Mouse (Mus musculus): Measurements from ENCODE around the gene BC055324. TPM values are rescaled to one million over a fixed set of nuclear protein-coding genes. Genes with fewer than 3 reads are reported as not detected.

Gene BC055324
- total and polyA plus RNA-seq, 3 experiments = 0.16 to 1.8 (median 1.6) TPM

Other genes with a start within 250 kb of the BC055324 start
- 10 to 100 TPM; 18.6 to 23.5 TPM for gene Kifap3, start 215.2 kb downstream of the BC055324 start, total RNA-seq (2021)
- gene Kifap3, start 215.2 kb downstream of the BC055324 start, polyA plus RNA-seq (2012; rRNA removed) = 4.1 and 4.2 TPM in 2 replicates
- gene Scyl3, start 65.7 kb downstream of the BC055324 start, total RNA-seq (2021) = 10 to 100 TPM; 18.5 to 20.0 TPM
- gene Scyl3, start 65.7 kb downstream of the BC055324 start, polyA plus RNA-seq (2012; rRNA removed) = 4.8 and 5.6 TPM in 2 replicates
- 1 to 10 TPM; 3.9 to 4.6 TPM for gene Mettl18, start 93 bp upstream of the BC055324 start, total RNA-seq (2021)
- 0.09 and 0.22 TPM in 2 replicates for gene Mettl18, start 93 bp upstream of the BC055324 start, polyA plus RNA-seq (2012; rRNA removed)
- 1 to 10 TPM; 3.7 to 5.1 TPM for gene Sele, start 53.4 kb upstream of the BC055324 start, total RNA-seq (2021)
- gene Sele, start 53.4 kb upstream of the BC055324 start, polyA plus RNA-seq (2012; rRNA removed) = 0.59 and 1.2 TPM in 2 replicates
- gene Sell, start 67.2 kb upstream of the BC055324 start, total RNA-seq (2021) = 1 to 10 TPM in 1 of 2 experiments, under 1 TPM in 1; 0.63 to 1.1 TPM
- gene Sell, start 67.2 kb upstream of the BC055324 start, polyA plus RNA-seq (2012; rRNA removed) = 0.06 and 0.15 TPM in 2 replicates
- 1 to 10 TPM; 1.1 TPM for gene Selp, start 120.5 kb upstream of the BC055324 start, total RNA-seq (2021)
- gene Selp, start 120.5 kb upstream of the BC055324 start, polyA plus RNA-seq (2012; rRNA removed) = 0.21 and 0.25 TPM in 2 replicates
- 10 to 100 TPM in 1 of 2 experiments, 1 to 10 TPM in 1; 1.1 to 10.2 TPM for gene F5, start 157.0 kb upstream of the BC055324 start, total RNA-seq (2021)
- gene F5, start 157.0 kb upstream of the BC055324 start, polyA plus RNA-seq (2012; rRNA removed) = 0.30 and 0.47 TPM in 2 replicates